Mouse (Mus musculus) olfactory bulb, adult 2 months (tissue): ENCODE results near the gene Nt5c1a.
A peak's percentile ranks its signal among the peaks of the same experiment; 100 is the strongest.

ENCODE experiments used
- CTCF ChIP-seq: fragments of 200-500 bp; IDR thresholded peaks from 2 replicates; pipeline ENCODE4 v1.5.1; 2012; ENCODE audit warnings: low read depth, mild to moderate bottlenecking, low read length, moderate library complexity; ENCODE audit not compliant: insufficient read depth
- POLR2A ChIP-seq: fragments of 200-500 bp; IDR thresholded peaks from 2 replicates; pipeline ENCODE4 v1.6.1; 2012; ENCODE audit warnings: mild to moderate bottlenecking, low read depth, low read length, moderate library complexity; ENCODE audit not compliant: insufficient read depth

- 0 out of 2 replicates have a peak, but pooled peaks have one; percentile 15 for TF ChIP-seq CTCF
- peak; percentile 44; the same call in 1 of the 2 replicates for TF ChIP-seq POLR2A
These were observed 17.9 kb upstream of the Nt5c1a start for GRCm38 (mm10) chr4:123183239-123184056.
